Mouse (Mus musculus) kidney, adult 11 months (tissue): Measurements from ENCODE around the gene Tmprss7.
A peak's percentile ranks its signal among the peaks of the same experiment; 100 is the strongest.

Experiments
- DNase-seq: peaks from one replicate; pipeline ENCODE4 v3.0.0; 2022

Tmprss7 gene

DNA sequence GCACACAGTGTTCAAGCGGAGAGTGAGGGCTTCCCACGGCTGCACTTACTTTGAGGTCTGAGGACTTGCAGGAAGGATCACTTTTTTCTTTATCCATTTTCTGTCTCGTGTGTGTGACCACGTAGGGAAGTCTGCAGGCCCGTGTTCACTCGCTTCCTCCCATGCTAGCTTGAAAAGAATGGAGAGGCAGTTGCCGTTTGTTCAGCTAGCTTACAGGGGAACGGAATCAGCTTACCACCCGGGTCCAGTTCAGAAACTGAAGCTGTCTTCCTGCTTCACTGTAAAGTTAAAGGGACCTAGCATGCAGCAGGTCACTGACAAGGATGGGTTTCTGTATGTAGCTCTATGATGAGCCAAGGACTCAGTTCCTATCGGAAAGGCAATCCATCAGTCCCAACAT is at the start of gene Tmprss7:
TSS of gene Tmprss7 (minus strand) at position 101 of the 400 bp plus-strand sequence.
- DNase-seq = no peak

DNA sequence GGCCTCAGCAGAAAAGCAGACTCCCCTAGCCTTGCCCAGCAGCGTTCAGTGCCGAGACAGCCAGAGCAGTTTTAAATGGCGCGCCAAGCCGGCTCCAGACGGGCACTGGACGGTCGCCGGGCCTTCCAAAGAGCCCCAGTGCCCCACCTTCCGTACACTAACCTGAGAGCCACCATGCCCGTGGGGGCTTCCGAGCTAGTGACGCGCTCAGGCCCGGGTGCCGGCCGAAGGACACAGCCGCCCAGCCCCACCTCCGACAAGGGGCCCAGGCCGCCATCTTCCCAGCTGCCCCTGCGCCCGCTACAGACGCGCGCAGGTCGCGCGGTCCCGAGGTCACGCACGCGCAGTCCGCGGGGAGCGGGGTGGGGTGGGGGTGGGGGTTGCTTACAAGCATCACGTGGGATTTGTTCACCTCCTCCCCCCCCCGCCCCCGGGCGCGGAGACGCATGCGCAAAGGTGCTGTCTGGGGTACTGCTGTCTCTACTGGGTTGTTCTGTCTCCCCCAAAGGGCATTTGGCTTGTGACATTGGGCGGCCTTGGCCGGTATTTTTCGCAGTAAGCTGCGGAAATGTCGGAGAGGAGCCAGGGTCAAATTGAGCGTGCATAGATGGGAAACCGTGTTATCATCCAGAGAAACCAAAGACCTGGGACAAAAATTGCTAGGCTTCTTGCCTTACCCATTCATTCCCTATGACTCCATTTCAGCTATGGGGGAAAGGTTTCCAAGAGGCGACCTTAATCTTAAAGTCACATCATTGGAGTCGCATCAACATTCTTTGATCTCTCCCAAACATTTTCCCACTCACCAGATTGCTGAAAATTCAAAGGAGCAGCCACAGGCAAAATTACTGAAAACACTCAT is 49.4 kb upstream of the Tmprss7 start, which contains the start of gene Abhd10:
TSS of gene Abhd10 (minus strand) at position 341 of the 862 bp plus-strand sequence.
- peak; percentile 96 for DNase-seq

DNA sequence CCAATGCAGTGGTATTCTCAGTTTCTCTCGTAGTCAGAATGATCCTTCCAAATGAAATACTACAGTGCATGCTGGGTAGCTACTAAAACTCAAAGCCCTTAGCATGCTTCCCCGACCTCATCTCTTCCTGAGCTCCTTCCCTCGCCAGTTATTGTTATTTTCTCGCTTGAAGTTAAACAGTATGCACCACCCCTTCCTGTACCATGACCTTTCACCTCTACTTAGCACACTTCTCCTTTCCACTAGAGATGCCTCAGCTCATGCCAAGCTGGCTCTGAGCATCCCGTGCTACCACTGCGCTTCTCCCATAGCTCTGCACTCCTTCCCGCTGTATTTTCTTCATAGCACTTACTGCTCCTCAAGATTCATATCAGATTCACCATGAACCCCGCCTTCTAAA is 44.4 kb upstream of the Tmprss7 start:
- DNase-seq = no peak

DNA sequence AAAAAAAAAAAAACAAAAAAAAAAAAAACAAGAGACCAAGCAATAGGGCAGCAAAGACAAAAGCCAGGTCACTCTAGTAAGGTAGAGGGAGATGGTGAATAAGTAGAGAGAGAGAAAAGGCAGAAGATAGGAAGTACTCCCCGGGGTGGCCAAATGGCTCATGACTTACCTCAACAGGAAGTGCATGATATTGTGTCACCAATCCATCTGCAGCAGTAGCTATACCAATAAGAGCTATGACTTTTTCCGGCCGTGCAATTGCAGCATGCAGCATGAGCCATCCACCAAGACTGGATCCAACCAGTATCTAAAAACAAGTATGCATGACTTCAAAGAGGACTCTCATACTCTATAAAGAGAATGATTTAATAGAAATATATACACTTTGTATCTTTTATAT is 43.3 kb upstream of the Tmprss7 start:
- no peak for DNase-seq

DNA sequence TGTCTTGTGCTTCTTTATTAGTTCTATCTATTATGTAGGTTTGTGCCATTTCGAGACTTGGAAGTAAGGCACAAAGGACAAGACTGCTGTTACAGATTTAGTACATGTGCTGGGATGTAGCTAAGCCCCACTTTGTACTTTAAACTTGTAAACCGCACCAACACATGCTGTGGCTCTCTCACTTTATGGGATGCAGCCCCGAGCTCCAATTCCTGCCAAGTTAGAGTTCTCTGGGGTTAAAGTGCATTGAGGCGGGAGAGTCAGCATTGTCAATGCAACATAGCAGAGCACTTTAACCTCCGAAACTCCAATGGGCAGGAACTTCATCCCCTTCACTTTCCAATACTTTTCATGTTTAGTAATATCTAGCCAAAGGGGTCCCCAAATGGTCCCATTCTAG is 35.7 kb upstream of the Tmprss7 start:
- peak; percentile 56 for DNase-seq

DNA sequence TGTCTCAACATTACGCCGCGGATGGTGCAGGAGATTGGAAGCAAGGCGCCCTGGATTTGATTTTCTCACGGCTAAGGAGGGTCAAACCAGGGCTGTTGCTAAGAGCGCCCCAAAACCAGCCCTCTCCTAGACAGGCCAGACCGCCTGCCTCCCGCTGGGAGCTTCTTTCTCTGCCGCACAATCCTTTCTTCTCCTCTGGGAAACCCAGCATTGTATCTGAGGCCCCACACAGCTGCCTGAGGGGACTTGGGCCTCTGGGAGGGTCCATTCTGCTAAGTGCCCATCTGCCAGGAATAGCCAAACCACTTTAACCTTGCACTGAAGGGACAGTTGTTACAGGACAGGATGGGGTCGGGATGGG is 31.3 kb upstream of the Tmprss7 start:
- no peak for DNase-seq

DNA sequence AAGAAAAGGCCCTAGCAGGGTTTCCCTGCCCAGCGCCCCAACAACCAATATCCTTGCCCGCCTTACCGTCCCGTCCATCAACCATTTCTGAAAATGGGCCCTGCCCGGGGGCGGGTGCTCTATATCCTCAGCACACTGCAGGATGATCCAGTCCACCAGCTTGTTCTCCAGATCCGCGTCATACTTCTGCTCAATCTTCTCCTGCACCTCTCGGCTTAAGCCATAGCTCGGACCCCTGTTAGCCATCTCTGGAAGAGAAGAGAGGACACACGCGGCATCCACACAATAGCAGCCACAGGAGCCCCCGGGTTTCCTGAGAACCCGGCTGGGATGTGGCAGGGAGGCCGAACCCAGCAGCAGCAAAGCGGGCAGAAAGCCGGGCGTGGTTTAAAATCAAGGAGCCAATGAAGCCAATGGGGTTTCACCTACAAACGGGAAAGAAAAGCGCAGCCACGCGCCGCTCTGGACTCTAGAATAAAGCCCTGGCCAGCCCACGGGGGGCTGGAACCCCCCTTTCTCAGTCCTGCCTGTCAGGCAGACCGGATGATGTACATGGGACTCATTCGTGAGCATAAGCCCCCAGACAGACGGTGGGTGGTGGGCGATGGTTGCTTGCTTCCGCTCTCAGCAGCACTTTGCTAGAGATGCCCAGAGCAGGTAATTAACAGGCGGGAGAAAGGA is 30.7 kb upstream of the Tmprss7 start, which contains the start of gene Tagln3:
TSS of gene Tagln3 (minus strand) at position 548 of the 681 bp plus-strand sequence.
- no peak for DNase-seq

DNA sequence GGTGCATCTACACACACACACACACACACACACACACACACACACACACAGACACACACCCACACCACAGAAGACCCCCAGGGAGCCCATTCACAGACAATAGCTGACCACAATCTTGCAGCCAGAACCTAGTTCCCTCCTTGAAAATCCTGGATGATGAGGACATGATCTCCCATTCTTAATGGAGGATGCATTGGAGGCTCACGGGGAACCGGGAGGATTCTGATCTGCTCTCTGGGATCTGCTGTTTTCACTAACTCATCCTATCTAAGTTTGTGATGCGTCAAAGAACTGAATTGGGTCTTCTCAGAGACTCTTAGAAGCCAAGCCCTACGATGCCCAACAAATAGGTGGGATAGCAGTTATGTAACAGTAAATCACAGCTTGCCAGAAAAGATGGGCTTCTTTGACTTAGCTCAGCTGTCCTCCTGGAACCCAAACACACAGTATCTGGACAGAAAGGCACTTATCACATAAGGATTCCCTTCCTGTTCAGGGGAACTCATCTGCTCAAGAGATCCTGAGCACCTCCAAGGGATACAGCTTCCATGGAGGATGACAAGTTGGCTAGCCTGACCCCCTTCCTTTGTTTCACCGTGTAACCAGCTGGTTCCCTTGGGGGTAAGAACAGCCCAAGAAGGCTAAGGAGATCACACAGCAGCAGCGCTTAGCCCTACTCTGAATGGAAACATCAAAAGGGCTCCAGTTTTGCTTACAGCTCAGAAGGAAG is 29.9 kb upstream of the Tmprss7 start:
- no peak for DNase-seq

DNA sequence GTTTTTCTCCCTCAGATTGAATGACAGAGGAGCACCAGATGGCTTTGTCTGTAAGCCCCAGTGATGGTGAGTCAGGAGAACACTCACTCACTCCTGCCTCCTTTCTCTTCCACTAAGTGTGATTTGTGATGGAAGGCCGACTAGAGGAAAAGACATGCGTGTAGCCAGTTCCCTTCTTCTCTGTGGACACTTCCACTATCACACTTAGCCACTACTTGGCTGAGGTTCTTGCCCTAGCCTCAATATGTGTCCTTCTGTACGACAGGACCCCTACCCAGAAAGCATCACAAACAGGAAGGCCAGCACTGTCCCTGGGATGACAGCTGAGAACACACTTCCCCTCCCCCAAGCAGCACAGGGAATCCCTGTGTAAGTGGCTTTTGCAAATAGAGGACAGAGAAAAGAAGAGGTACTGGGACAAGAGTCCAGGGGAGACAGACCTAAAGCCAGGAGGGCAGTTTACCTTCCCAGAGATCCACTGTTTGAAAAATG is 29.0 kb upstream of the Tmprss7 start:
- DNase-seq = no peak

DNA sequence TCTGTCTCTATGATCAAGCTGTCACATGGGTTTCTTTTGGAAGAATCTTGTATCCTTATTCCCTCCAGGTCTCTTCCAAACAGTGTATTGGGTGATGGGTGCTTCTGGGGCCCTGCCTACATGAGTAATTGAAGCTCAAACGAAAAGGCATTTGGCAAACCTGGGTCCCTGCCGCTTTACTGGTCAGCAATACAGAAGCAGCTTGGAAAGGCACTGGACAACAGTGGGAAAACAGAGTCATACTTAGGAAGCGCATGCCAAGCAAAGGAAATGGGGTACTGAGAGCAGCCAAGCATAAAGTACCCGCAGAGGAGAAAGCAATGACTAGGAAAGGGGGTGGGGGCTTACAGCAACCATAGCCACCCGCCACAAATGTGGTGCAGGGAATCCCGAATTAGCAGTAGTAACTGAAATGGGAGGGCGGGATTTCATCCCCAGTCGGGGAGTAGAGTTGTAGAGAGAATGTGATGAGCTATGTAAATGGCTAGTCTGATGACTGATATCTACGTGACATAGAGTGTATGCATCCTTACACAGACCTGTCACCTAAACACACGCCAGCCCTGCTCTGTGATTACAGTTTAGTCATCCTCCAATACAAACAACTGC is 26.7 kb upstream of the Tmprss7 start:
- no peak for DNase-seq

DNA sequence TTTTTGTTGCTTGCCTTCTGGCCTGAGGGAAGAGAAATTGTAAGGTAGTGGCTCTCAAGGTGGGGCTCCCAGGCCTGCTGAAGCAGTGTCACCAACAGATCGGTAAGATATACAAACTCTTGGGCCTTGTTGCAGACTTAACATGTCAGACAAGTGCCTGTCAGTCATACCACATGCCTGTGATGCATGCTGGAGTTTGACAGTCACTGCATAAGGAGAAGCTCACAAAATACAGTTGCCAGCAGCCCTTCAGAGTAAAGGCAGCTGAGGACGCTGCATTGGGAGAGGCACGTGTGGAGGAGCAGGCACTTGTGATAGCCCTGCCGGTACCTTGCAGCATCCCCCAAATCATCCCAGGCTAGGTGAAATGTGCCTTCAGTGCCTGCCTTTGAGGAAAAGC is 24.8 kb upstream of the Tmprss7 start:
- no peak for DNase-seq

DNA sequence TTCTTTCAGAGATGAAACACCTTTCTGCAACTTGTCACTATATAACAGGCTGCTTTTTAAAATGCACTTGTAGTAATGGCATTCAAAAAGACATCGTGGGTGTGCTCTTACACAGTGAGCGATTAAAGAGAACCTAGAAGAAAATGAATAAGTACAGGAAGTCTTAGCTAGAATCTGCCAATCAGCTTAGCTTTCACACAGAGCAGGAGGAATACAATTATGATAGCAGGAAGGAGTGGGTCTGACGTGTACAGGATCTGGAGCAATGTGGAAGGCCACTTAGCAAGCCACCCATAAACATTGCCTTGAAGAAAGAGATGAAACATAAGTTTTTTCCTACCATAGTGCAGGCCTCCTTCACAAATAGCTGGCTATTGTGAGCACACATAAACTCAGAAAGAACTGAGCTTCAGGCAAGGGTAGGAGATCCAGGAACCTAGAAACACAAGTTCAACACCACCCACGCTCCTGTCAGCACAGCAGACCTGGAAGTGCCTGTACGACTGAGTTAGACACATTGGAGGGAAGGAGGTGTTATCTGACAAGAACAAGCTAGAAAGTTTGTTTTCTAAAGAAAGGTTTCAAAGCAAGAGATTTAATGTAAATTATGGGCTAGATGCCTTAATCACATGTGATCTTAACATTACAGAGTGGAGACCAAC is 21.2 kb upstream of the Tmprss7 start:
- DNase-seq = no peak

DNA sequence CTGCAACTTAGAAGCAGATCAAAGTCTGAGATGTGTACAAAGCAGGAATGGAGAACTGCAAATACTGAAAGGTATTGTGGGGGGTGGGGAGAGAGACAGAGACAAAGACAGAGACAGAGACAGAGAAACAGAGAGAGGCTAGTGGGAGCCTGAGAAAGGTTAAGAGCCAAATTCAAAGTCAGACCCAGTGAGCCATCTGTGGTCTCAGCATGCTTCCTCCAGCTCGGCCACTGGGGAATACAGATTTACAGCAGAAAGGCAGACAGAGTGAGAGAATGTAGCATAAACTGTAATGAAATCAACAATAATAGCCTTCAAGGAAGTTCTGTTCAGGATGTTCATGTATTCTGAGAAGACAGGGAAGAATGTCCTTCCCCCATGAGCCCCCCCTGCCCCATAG is 20.4 kb upstream of the Tmprss7 start:
- DNase-seq = no peak

DNA sequence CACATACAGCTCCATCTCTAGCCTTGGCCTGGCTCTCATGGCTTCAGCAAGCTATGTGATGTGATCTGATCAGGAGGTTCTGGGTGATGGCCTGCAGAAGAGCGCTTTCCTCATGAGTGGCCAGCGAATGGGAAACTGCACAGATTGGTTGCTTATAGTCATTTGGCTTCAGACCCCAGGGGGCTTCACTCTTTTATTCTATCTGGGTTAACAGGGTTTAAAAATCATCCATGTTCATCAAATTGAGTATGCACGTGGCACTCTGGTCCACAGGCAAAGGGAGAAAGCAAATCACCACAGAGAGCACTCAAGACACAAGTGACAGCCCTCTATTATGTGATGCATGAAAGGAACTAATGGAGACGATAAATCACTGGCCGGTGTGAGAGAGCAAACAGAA is 19.8 kb upstream of the Tmprss7 start:
- DNase-seq = no peak

DNA sequence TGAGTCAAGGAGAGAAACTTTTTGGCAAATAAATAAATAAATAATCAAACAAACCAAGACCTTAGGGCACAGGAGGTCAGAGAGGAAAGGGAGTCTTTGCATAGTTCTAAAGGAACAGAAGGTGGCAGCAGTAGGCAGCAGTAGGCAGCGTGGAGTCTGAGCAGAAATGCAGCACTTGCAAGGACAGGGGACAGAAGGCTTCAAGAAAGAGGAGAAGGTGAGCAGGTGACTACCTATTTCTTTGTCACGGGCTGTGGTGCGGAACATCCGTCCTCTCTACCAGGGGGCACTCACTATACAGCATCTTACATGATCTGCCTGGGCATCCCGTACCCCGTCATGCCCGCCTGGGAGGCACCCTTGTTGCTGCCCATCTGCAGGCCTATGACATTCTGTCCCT is 17.8 kb upstream of the Tmprss7 start:
- no peak for DNase-seq

DNA sequence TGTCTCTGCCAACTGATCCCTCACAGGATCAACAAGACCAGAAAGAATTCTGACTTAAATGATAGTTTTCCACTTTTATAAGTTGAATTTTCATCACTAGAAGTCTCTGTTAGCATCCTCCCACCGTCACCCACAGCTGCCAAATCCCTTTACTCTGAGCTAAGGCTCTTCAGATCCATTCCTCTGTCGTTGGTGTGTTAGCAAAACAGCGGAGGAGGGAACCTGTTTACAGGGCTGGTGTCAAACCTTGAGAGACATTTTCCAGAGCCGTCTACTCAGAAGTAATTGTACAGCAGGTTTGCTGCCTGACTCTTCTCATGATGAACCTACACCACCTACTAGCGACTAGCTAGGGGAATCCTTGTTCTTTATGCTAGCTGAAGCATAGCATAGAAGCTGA is 5.8 kb upstream of the Tmprss7 start:
- DNase-seq = no peak

DNA sequence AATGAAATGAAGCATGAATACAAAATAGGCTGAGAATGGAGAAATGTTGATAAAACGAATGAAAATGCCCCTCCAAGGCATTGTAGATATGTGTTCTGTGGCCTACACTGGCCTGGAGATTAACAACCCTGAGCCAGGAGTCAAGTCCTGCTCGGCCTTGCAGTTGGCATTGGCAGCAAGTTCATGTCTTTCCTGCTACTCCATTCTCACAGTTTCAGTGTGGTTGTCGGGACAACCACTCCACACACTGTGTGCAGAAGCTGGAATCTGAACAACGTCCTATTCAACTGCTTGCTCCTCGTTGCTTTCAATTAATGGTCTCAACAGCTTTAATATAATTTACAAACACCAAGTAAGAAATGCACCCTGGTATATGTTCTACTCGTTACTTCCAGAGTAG is 4.5 kb upstream of the Tmprss7 start:
- DNase-seq = no peak

DNA sequence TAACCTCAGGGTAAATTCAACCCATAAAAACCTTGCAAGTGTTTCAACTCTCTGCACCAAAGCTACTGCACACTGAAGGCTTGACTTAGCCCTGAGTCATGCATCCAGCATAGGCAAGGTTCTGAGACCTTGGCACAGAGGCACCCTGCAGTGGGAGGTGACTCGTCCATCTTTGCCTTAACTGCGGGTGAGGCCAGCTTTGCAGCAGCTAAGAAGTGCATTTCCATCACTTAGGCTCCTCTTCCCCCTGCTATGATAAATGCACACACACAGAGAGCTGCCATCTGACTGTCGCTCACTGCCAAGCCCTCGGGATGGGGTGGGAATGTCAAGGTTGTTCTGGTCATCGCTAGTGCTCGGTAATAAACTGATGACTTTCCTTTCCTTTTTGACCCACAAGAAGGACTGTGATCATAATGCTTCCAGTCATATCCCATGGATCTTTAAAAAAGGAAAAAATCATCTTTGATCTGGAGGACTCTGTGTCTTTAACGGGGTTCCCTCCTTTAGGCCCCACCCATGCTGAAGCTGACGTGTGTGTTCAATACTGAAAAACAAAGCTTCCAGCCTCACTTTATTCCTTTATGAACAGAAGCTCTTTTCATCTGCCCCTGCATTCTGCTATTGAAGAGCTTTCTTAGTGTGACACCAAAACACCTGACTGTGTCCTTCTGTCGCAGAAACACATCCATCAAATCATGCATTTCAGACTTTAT is 2.1 kb upstream of the Tmprss7 start:
- DNase-seq = no peak

DNA sequence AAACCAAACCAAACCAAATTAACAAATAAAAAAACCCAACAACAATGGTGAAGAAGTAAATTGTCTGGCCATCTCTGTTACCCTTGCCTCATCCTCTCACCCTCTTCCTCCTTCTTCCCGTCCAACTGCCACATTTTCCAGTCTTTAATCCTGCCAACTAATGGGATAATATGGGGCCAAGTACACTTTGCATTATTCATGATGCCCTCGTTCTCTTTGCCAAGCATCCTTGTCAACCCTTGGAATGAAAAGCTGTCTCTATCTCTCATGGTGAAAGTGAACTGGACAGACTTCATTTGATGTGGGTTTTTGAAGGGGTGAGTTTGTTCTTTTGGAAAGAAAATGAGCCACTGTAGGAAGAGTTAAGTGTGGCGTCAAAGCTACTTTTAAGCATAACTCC is 607 bp downstream of the Tmprss7 start:
- DNase-seq = no peak

DNA sequence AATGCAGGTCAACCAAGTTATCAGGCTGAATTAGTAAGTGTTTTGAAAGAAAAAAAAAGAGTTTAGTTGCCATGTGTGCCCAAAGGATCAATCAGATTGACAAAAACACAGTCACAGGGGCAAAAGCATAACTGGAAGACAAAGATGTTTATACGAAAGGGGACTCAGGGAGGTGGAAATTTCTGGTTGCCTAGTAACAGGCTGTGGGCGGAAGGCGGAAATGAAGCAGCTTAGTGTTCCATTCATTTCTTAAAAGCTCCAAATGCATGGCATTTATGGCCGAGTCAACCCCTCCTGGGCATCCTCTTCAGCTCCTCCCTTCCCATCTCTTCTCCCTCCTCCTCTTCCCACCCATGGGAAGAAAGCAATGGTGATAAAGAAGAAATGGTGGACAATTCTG is 3.3 kb downstream of the Tmprss7 start:
- DNase-seq = no peak

DNA sequence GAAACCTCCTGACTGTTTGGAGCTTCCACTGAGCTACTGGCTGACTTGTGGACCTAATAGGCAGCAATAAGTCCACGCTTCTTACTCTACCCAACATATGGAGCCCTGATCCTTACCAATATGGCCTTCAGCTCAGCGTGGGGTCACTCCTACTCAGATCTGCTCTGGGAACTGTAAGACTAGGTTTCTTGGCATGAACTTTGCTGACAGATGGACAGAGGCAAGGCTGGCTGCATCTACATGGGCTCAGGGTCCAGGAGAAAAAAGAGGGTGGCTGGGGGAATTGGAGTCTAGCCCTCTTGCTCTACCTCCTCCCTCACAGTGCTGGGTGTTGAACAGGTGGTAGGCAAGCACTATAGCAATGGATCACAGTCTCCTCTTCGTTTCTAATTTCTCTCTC is 6.6 kb downstream of the Tmprss7 start:
- no peak for DNase-seq

DNA sequence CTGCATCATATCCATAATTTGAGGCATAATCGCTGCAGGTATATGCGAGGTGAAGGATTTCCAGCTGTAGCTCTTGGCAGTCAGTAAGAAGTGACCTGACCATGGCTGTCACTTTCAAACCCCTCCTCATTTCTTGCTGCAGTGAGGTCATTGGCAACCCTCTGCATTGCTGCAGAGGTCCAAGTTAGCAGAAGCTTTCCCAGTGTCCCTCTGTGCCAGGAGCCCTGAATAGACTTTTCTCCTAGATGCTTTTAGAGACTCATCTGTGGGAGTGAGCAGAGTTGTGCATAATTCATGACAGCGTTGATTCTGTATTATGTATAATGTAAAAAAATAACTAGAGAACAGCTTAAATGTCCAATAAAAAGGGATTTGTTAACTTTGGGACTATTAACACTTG is 8.2 kb downstream of the Tmprss7 start:
- no peak for DNase-seq
